Mouse (Mus musculus): ENCODE measurements at regions not wholly inside any gene's neighbourhood (a gene's known extent, or its start where the extent isn't known, plus 50 kb on each side); places are given as distances from the start of the nearest gene placed in this dataset.

GRCm38 (mm10) chr11:57911698-57912283 lies 79.2 kb upstream of the Hand1 start:
- intact Hi-C loops (cut with DNase I), result no loop called here
- no peak for DNase-seq

GRCm38 (mm10) chr11:57904216-57904615 lies 71.6 kb upstream of the Hand1 start:
- intact Hi-C loops (cut with DNase I), result no loop called here
- DNase-seq, result no peak

DNA sequence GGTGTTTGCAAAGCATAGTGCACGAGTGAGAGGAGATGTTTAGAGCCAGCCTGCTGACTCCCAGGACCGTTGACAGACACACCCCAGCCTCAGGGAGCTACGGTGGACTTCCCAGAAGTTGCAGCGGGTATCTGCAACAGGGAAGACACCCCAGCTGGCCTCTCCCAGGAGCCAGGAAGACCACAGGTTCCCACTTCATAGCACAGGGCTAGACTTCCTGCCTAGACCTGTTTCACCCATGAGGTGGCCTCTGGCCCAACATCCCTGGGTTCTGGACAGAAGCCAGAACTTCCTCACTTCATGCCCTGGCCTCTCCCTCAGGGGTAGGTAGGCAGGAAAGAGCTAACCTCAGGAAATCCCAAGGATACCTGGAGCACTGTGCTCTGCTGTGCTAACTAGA lies 66.7 kb upstream of the Hand1 start:
- intact Hi-C loops (cut with DNase I), result no loop called here

GRCm38 (mm10) chr11:57895497-57895896 lies 62.9 kb upstream of the Hand1 start:
- intact Hi-C loops (cut with DNase I), result no loop called here
- DNase-seq, result no peak

More for the DNA sequence above, 66.7 kb upstream of the Hand1 start:
- DNase-seq, result no peak

DNA sequence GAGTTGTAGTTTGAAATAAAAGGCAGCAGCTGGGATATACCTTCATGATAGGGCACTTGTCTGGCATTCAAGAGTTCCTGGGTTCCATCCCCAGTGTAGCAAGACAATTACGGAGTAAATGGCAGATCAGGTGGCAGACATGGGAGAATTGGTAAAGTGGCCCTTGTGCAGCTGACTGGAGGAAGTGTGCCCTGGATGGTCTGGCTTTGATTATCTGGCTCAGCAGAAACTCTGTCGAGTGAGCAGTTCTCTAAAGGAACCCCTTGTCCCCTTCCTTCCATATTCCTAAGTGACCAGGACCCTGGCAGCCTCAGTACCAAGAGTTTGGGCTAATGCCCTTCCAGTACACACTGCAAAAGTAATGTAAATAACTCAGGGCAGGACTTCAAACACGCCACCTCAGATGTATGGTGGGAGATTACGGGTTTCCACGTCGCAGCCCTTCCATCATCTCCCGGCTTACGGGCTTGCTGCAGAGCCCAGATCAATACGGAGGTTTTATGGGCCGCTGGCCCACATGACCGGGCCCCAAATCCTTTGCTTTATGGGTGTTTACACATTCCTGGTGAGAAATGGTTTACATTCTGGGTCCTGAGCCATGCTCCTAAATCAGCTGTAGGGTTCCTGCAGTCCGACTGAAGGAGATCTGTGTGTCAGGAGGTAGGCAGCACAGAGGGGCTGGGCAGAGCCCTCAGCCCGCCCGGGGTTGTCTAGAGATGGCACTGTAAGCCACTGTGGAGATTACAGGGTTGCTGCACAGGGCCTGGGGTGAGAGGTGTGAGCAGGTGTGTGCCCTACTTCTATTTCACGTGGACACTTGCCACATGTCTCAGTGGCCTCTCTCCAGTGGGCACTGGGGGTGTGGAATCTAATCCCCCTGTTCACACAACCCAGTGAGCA lies 50.4 kb upstream of the Hand1 start:
- DNase-seq, result no peak
- intact Hi-C loops (cut with DNase I), result no loop called here
